Mouse (Mus musculus) ES-E14 (cell line): Measurements from ENCODE around the gene Cacfd1. TPM values are rescaled to one million over a fixed set of nuclear protein-coding genes. Genes with fewer than 3 reads are reported as not detected.

Experiments used
- DNase-seq: peaks from one replicate; pipeline ENCODE4 v3.0.0-alpha.2; 2013; ENCODE audit warnings: low read depth, low spot score
- H3K27ac ChIP-seq: 2 replicates; pipeline ENCODE4 v1.5.1; 2012; ENCODE audit warnings: low read depth, mild to moderate bottlenecking, low read length, moderate library complexity, mixed read lengths; ENCODE audit not compliant: poor library complexity, insufficient read depth, severe bottlenecking
- H3K36me3 ChIP-seq: 2 replicates; pipeline ENCODE4 v1.6.1; 2012; ENCODE audit warnings: mild to moderate bottlenecking, low read length, moderate library complexity, mixed read lengths; ENCODE audit not compliant: control insufficient read depth, poor library complexity, insufficient read depth, severe bottlenecking
- H3K4me1 ChIP-seq, 2 experiments: fragments of 150-350 bp in 1 of 2; sonication (generic) in 1 of 2; 2 replicates each; pipeline ENCODE4 v1.6.1; 2012; ENCODE audit warnings: low read length in 2 of 2, mild to moderate bottlenecking in 1 of 2, mixed read lengths in 1 of 2; ENCODE audit not compliant: control insufficient read depth in 2 of 2, insufficient read depth in 2 of 2, poor library complexity in 1 of 2
- H3K4me3 ChIP-seq, 2 experiments: fragments of 150-350 bp in 1 of 2; sonication (generic) in 1 of 2; 2 replicates each; pipeline ENCODE4 v1.5.1; 2012; ENCODE audit warnings: low read length in 2 of 2, low read depth in 1 of 2, mild to moderate bottlenecking in 1 of 2, mixed read lengths in 1 of 2; ENCODE audit not compliant: insufficient read depth in 1 of 2, poor library complexity in 1 of 2, severe bottlenecking in 1 of 2
- H3K9ac ChIP-seq: 2 replicates; pipeline ENCODE4 v1.6.1; 2012; ENCODE audit warnings: low read depth, mild to moderate bottlenecking, low read length, mixed read lengths; ENCODE audit not compliant: poor library complexity, insufficient read depth, severe bottlenecking
- H3K9me3 ChIP-seq: fragments of 150-350 bp; sonication (generic); 2 replicates; pipeline ENCODE4 v1.6.1; 2012; ENCODE audit warnings: low read depth, mild to moderate bottlenecking, low read length; ENCODE audit not compliant: control insufficient read depth, insufficient read depth
- CHD2 ChIP-seq: IDR thresholded peaks from 2 replicates; pipeline ENCODE4 v1.6.1; 2014; ENCODE audit warnings: mild to moderate bottlenecking, low read depth, low read length, inconsistent platforms
- HCFC1 ChIP-seq: IDR thresholded peaks from 2 replicates; pipeline ENCODE4 v1.6.1; 2012; ENCODE audit warnings: low read length, inconsistent platforms, borderline replicate concordance; ENCODE audit not compliant: insufficient read depth
- MAFK ChIP-seq: IDR thresholded peaks from 2 replicates; pipeline ENCODE4 v1.6.1; 2014; ENCODE audit warnings: mild to moderate bottlenecking, low read depth, low read length, inconsistent platforms; ENCODE audit not compliant: insufficient read depth
- ZC3H11A ChIP-seq: IDR thresholded peaks from 2 replicates; pipeline ENCODE4 v1.6.1; 2012; ENCODE audit warnings: low read depth, mild to moderate bottlenecking, inconsistent platforms, low read length, borderline replicate concordance
- ZNF384 ChIP-seq: IDR thresholded peaks from 2 replicates; pipeline ENCODE4 v1.6.1; 2012; ENCODE audit warnings: low read depth, low read length, inconsistent platforms
- in situ Hi-C, 2 experiments: fragments of 600-800 bp; cut with MboI; formaldehyde crosslinking; loops; one replicate each; pipeline ENCODE4 v1.15.1; 2025; ENCODE audit warnings: low sequenced_read_pairs in 2 of 2, inconsistent platforms in 1 of 2; ENCODE audit not compliant: unreplicated experiment in 2 of 2
- total RNA-seq: library from RNA; depleted of rRNA; stranded (reverse); fragments of 300-350 nt; gene quantifications from 2 replicates; pipeline ENCODE4 v1.2.3, GENCODE M21; 2012

The Cacfd1 gene
- total RNA-seq, 1 experiment = 11.6 TPM

DNA sequence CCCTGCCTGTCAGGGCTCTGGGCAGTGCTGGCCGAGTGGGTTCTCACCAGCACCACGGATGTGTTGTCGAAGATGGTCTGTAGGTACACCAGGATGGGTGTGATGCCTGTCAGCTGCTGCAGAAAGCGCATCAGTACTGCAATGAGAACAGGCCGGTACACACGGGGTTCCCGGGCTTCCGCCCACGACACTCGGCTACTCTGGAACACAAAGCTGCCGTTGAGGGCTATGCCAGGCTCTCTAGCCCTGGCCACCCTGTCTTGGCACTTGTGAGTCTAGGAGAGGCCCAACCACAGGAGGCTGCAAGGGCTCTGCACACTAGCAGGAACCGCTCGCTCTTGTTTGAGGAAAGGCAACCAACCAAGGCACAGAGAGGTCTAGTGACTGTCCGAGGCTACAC lies 14.4 kb downstream of the Cacfd1 start:
- peaks cover 0 to 3% of the 10 kb centered on the region in 2 experiments; a peak in 1 of 4 replicates for H3K4me1 ChIP-seq
- no peak overlapping the region for H3K4me3 ChIP-seq
- in situ Hi-C loops = no loop called here
- H3K9me3 ChIP-seq = no peaks in the 10 kb centered on the region
- no peaks in the 10 kb centered on the region; the same call in 1 of the 2 replicates for H3K36me3 ChIP-seq
- DNase-seq = no peak
- TF ChIP-seq ZNF384 (no peak), CHD2 (no peak), ZC3H11A (no peak), MAFK (no peak), HCFC1 (no peak)
- H3K9ac ChIP-seq = no peak overlapping the region
- H3K27ac ChIP-seq = no peak overlapping the region

DNA sequence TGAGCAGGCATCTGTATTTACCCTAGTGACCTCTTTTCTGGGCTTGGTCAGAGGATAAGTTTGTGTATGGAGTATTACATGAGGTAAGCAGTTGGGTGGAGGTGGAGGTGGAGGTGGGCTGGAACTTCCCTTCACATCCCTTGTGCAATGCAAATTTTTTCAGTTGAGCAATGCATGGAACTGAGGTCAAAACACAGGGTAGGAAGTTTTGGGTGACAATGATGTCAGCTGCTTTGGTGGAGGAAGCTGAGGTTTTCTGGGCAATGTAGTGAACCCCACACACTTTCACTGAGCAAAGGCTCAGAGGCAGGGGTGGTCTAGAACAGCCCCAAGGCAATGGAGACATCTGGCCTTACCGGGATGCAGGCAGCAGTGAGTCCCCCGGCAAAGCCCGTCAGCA lies 15.8 kb downstream of the Cacfd1 start:
- Histone ChIP-seq H3K4me1 (peaks cover 0 to 3% of the 10 kb centered on the region in 2 experiments; a peak in 1 of 4 replicates), H3K27ac (no peak overlapping the region), H3K4me3 (no peak overlapping the region), H3K9ac (no peak overlapping the region), H3K9me3 (no peaks in the 10 kb centered on the region), H3K36me3 (no peaks in the 10 kb centered on the region; the same call in 1 of the 2 replicates)
- TF ChIP-seq ZC3H11A = no peak
- TF ChIP-seq CHD2 = no peak
- TF ChIP-seq MAFK = no peak
- no peak for TF ChIP-seq ZNF384
- TF ChIP-seq HCFC1 = no peak
- DNase-seq = no peak
- in situ Hi-C loops = no loop called here

DNA sequence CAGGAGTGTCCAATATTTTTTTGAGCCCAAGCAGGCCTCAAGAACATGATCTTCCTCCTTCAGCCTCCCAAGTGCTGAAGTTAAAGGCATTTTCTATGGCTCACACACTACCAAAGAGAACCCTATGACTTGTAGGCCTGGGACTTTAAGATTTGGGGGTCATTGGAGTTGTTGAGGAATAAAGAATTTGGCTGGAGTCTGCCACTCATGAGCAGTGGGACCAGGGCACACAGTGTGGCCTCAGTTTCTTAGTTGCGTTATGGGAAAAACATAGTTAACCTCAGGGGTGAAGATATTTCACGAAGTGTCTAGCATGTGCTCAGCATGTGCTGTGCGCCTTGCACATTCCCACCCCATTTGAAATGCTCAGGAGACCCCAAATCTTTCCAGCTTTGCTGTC lies 16.6 kb downstream of the Cacfd1 start:
- DNase-seq = no peak
- H3K36me3 ChIP-seq = no peaks in the 10 kb centered on the region; the same call in 1 of the 2 replicates
- no peak overlapping the region for H3K9ac ChIP-seq
- H3K27ac ChIP-seq = no peak overlapping the region
- TF ChIP-seq HCFC1 (no peak), CHD2 (no peak), ZNF384 (no peak), ZC3H11A (no peak)
- peaks cover 0 to 3% of the 10 kb centered on the region in 2 experiments; a peak in 1 of 4 replicates for H3K4me1 ChIP-seq
- H3K4me3 ChIP-seq = no peak overlapping the region
- in situ Hi-C loops = no loop called here
- H3K9me3 ChIP-seq = no peaks in the 10 kb centered on the region

- H3K9ac ChIP-seq = no peak overlapping the region
- TF ChIP-seq ZNF384 (no peak), MAFK (no peak), CHD2 (no peak)
- in situ Hi-C loops = no loop called here
- DNase-seq = no peak
- H3K4me1 ChIP-seq = peaks cover under 1 to 3% of the 10 kb centered on the region in 2 experiments; a peak in 1 of 4 replicates
- no peaks in the 10 kb centered on the region for H3K9me3 ChIP-seq
- H3K27ac ChIP-seq = no peak overlapping the region
- no peak overlapping the region for H3K4me3 ChIP-seq
- no peaks in the 10 kb centered on the region for H3K36me3 ChIP-seq
These were observed 17.3 kb downstream of the Cacfd1 start for GRCm38 (mm10) chr2:27026857-27027617.
